Mouse (Mus musculus): ENCODE measurements at regions not wholly inside any gene's neighbourhood (a gene's known extent, or its start where the extent isn't known, plus 50 kb on each side); places are given as distances from the start of the nearest gene placed in this dataset.
A peak's percentile ranks its signal among the peaks of the same experiment; 100 is the strongest.

- H3K4me2 ChIP-seq (ENCODE audit: low read length): no peak overlapping the region
- no peak overlapping the region for H3K9ac ChIP-seq (ENCODE audit: low read depth, low read length)
- no peak overlapping the region for H3K4me3 ChIP-seq (ENCODE audit: low read depth, low read length)
- 88% methylated on average over 1 of the region's 1 CpGs for WGBS
- no peak for ATAC-seq
- no peaks in the 10 kb centered on the region for H3K27me3 ChIP-seq (ENCODE audit: control insufficient read depth, insufficient read depth, low read depth, low read length)
- H3K36me3 ChIP-seq (ENCODE audit: control insufficient read depth, insufficient read depth, low read length): no peaks in the 10 kb centered on the region
- H3K9me3 ChIP-seq (replicated peaks; ENCODE audit: control insufficient read depth, low read length, poor library complexity, severe bottlenecking): 0 out of 2 replicates have a peak, but pooled peaks cover 4% of the 10 kb centered on the region
- H3K4me1 ChIP-seq (ENCODE audit: control insufficient read depth, insufficient read depth, low read length): no peaks in the 10 kb centered on the region
- H3K27ac ChIP-seq (ENCODE audit: low read length): no peak overlapping the region
Observed at GRCm38 (mm10) chr4:70743425-70743824, 208.6 kb upstream of the Megf9 start.

GRCm38 (mm10) chr4:70742002-70742401 is 207.2 kb upstream of the Megf9 start:
- Histone ChIP-seq H3K27me3 (ENCODE audit: control insufficient read depth, insufficient read depth, low read depth, low read length) (no peaks in the 10 kb centered on the region), H3K9ac (ENCODE audit: low read depth, low read length) (no peak overlapping the region), H3K4me2 (ENCODE audit: low read length) (no peak overlapping the region), H3K4me1 (ENCODE audit: control insufficient read depth, insufficient read depth, low read length) (no peaks in the 10 kb centered on the region), H3K36me3 (ENCODE audit: control insufficient read depth, insufficient read depth, low read length) (no peaks in the 10 kb centered on the region), H3K27ac (ENCODE audit: low read length) (no peak overlapping the region), H3K9me3 (replicated peaks; ENCODE audit: control insufficient read depth, low read length, poor library complexity, severe bottlenecking) (no peaks in the 10 kb centered on the region), H3K4me3 (ENCODE audit: low read depth, low read length) (no peak overlapping the region)
- no peak for ATAC-seq
- WGBS: 76% methylated on average over 1 of the region's 1 CpGs

- no peaks in the 10 kb centered on the region for H3K4me1 ChIP-seq (ENCODE audit: control insufficient read depth, insufficient read depth, low read length)
- no peak overlapping the region for H3K27ac ChIP-seq (ENCODE audit: low read length)
- WGBS: 0% methylated on average over 4 of the region's 4 CpGs
- H3K4me3 ChIP-seq (ENCODE audit: low read depth, low read length): no peak overlapping the region
- no peaks in the 10 kb centered on the region for H3K9me3 ChIP-seq (replicated peaks; ENCODE audit: control insufficient read depth, low read length, poor library complexity, severe bottlenecking)
- no peak overlapping the region for H3K4me2 ChIP-seq (ENCODE audit: low read length)
- ATAC-seq: no peak
- no peaks in the 10 kb centered on the region for H3K36me3 ChIP-seq (ENCODE audit: control insufficient read depth, insufficient read depth, low read length)
- H3K27me3 ChIP-seq (ENCODE audit: control insufficient read depth, insufficient read depth, low read depth, low read length): no peaks in the 10 kb centered on the region
- H3K9ac ChIP-seq (ENCODE audit: low read depth, low read length): no peak overlapping the region
Observed at GRCm38 (mm10) chr4:70741121-70741520, 206.3 kb upstream of the Megf9 start.

- 56% methylated on average over 2 of the region's 2 CpGs for WGBS
Observed at GRCm38 (mm10) chr4:70709126-70709689, 174.4 kb upstream of the Megf9 start.

GRCm38 (mm10) chr4:70705128-70705752 is 170.4 kb upstream of the Megf9 start:
- ATAC-seq: peak; percentile 87
- Histone ChIP-seq H3K9ac (ENCODE audit: low read depth, low read length) (no peak overlapping the region), H3K4me2 (ENCODE audit: low read length) (no peak overlapping the region), H3K9me3 (replicated peaks; ENCODE audit: control insufficient read depth, low read length, poor library complexity, severe bottlenecking) (no peaks in the 10 kb centered on the region), H3K27ac (ENCODE audit: low read length) (no peak overlapping the region), H3K27me3 (ENCODE audit: control insufficient read depth, insufficient read depth, low read depth, low read length) (no peaks in the 10 kb centered on the region), H3K4me3 (ENCODE audit: low read depth, low read length) (no peak overlapping the region), H3K36me3 (ENCODE audit: control insufficient read depth, insufficient read depth, low read length) (no peaks in the 10 kb centered on the region), H3K4me1 (ENCODE audit: control insufficient read depth, insufficient read depth, low read length) (no peaks in the 10 kb centered on the region)
- 50% methylated on average over 3 of the region's 3 CpGs for WGBS

More at GRCm38 (mm10) chr4:70709126-70709689, 174.4 kb upstream of the Megf9 start:
- H3K27me3 ChIP-seq (ENCODE audit: control insufficient read depth, insufficient read depth, low read depth, low read length): no peaks in the 10 kb centered on the region
- H3K4me2 ChIP-seq (ENCODE audit: low read length): no peak overlapping the region
- H3K27ac ChIP-seq (ENCODE audit: low read length): no peak overlapping the region
- H3K4me1 ChIP-seq (ENCODE audit: control insufficient read depth, insufficient read depth, low read length): no peaks in the 10 kb centered on the region
- no peak overlapping the region for H3K4me3 ChIP-seq (ENCODE audit: low read depth, low read length)
- H3K9ac ChIP-seq (ENCODE audit: low read depth, low read length): no peak overlapping the region
- H3K36me3 ChIP-seq (ENCODE audit: control insufficient read depth, insufficient read depth, low read length): no peaks in the 10 kb centered on the region
- no peak for ATAC-seq
- no peaks in the 10 kb centered on the region for H3K9me3 ChIP-seq (replicated peaks; ENCODE audit: control insufficient read depth, low read length, poor library complexity, severe bottlenecking)

GRCm38 (mm10) chr4:70700894-70701293 is 166.1 kb upstream of the Megf9 start:
- H3K9ac ChIP-seq (ENCODE audit: low read depth, low read length): no peak overlapping the region
- no peaks in the 10 kb centered on the region for H3K9me3 ChIP-seq (replicated peaks; ENCODE audit: control insufficient read depth, low read length, poor library complexity, severe bottlenecking)
- WGBS: 90% methylated on average over 1 of the region's 1 CpGs
- ATAC-seq: no peak
- H3K4me1 ChIP-seq (ENCODE audit: control insufficient read depth, insufficient read depth, low read length): no peaks in the 10 kb centered on the region
- H3K27ac ChIP-seq (ENCODE audit: low read length): no peak overlapping the region
- H3K27me3 ChIP-seq (ENCODE audit: control insufficient read depth, insufficient read depth, low read depth, low read length): no peaks in the 10 kb centered on the region
- no peaks in the 10 kb centered on the region for H3K36me3 ChIP-seq (ENCODE audit: control insufficient read depth, insufficient read depth, low read length)
- H3K4me3 ChIP-seq (ENCODE audit: low read depth, low read length): no peak overlapping the region
- H3K4me2 ChIP-seq (ENCODE audit: low read length): no peak overlapping the region

- Histone ChIP-seq H3K4me3 (ENCODE audit: low read depth, low read length) (no peak overlapping the region), H3K9me3 (replicated peaks; ENCODE audit: control insufficient read depth, low read length, poor library complexity, severe bottlenecking) (0 out of 2 replicates have a peak, but pooled peaks cover 2% of the 10 kb centered on the region), H3K27me3 (ENCODE audit: control insufficient read depth, insufficient read depth, low read depth, low read length) (no peaks in the 10 kb centered on the region), H3K36me3 (ENCODE audit: control insufficient read depth, insufficient read depth, low read length) (no peaks in the 10 kb centered on the region), H3K4me2 (ENCODE audit: low read length) (no peak overlapping the region), H3K27ac (ENCODE audit: low read length) (no peak overlapping the region), H3K4me1 (ENCODE audit: control insufficient read depth, insufficient read depth, low read length) (no peaks in the 10 kb centered on the region), H3K9ac (ENCODE audit: low read depth, low read length) (no peak overlapping the region)
- WGBS: 93% methylated on average over 1 of the region's 1 CpGs
- ATAC-seq: no peak
Observed at GRCm38 (mm10) chr4:70664181-70664580, 129.4 kb upstream of the Megf9 start.

GRCm38 (mm10) chr4:70621431-70621837 is 86.6 kb upstream of the Megf9 start:
- Histone ChIP-seq H3K27ac (ENCODE audit: low read length) (no peak overlapping the region), H3K4me1 (ENCODE audit: control insufficient read depth, insufficient read depth, low read length) (no peaks in the 10 kb centered on the region), H3K9me3 (replicated peaks; ENCODE audit: control insufficient read depth, low read length, poor library complexity, severe bottlenecking) (no peaks in the 10 kb centered on the region), H3K4me3 (ENCODE audit: low read depth, low read length) (no peak overlapping the region), H3K27me3 (ENCODE audit: control insufficient read depth, insufficient read depth, low read depth, low read length) (no peaks in the 10 kb centered on the region), H3K9ac (ENCODE audit: low read depth, low read length) (no peak overlapping the region), H3K4me2 (ENCODE audit: low read length) (no peak overlapping the region), H3K36me3 (ENCODE audit: control insufficient read depth, insufficient read depth, low read length) (no peaks in the 10 kb centered on the region)
- WGBS: 61% methylated on average over 2 of the region's 2 CpGs
- ATAC-seq: no peak

- Histone ChIP-seq H3K9ac (ENCODE audit: low read depth, low read length) (no peak overlapping the region), H3K4me1 (ENCODE audit: control insufficient read depth, insufficient read depth, low read length) (no peaks in the 10 kb centered on the region), H3K27ac (ENCODE audit: low read length) (no peak overlapping the region), H3K36me3 (ENCODE audit: control insufficient read depth, insufficient read depth, low read length) (no peaks in the 10 kb centered on the region), H3K9me3 (replicated peaks; ENCODE audit: control insufficient read depth, low read length, poor library complexity, severe bottlenecking) (no peaks in the 10 kb centered on the region), H3K4me2 (ENCODE audit: low read length) (no peak overlapping the region), H3K27me3 (ENCODE audit: control insufficient read depth, insufficient read depth, low read depth, low read length) (no peaks in the 10 kb centered on the region), H3K4me3 (ENCODE audit: low read depth, low read length) (no peak overlapping the region)
- WGBS: 96% methylated on average over 8 of the region's 8 CpGs
- ATAC-seq: no peak
Observed at GRCm38 (mm10) chr4:70619636-70620287, 85.0 kb upstream of the Megf9 start.

Data from midbrain, embryonic 16.5 days (tissue).